Mouse (Mus musculus): ENCODE results near the gene Rnf157. TPM values are rescaled to one million over a fixed set of nuclear protein-coding genes. Genes with fewer than 3 reads are reported as not detected.
"Not testable (repeated sequence)": the region's sequence is repeated elsewhere in the genome, so short reads cannot be mapped to it uniquely, and the experiment has no call there.

Rnf157 gene
- polyA plus RNA-seq, 1 experiment from 2014 or later, result 15.9 TPM

DNA sequence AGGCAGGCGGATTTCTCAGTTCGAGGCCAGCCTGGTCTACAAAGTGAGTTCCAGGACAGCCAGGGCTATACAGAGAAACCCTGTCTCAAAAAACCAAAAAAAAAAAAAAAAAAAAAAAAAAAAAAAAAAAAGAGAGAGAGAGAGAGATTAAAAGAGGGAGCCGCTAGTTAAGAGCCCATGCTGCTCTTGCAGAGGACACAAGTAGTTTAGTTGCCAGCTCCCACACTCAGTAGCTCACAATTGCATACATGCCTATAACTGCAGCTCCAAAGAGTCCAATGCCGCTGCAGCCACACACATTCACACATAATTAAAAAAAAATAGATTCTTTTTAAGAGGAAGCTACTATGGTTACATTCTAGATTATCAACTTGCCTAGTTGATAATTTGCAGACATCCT is 2.4 kb downstream of the Rnf157 start:
- not testable (repeated sequence) for H3K4me1 ChIP-seq (ENCODE audit: control insufficient read depth, insufficient read depth, low read length); H3K27me3 ChIP-seq (ENCODE audit: control insufficient read depth, insufficient read depth, low read length); H3K9ac ChIP-seq (replicated peaks; ENCODE audit: low read length); H3K4me3 ChIP-seq (ENCODE audit: low read depth, low read length); H3K9me3 ChIP-seq (replicated peaks; ENCODE audit: control insufficient read depth, low read length); ATAC-seq (replicated peaks; ENCODE audit: insufficient number of reproducible peaks, low FRiP score, low TSS enrichment, low read depth); DNase-seq (ENCODE audit: low spot score); H3K36me3 ChIP-seq (replicated peaks; ENCODE audit: control insufficient read depth, insufficient read depth, low read depth, low read length); H3K4me2 ChIP-seq (ENCODE audit: low read depth, low read length); H3K27ac ChIP-seq (replicated peaks; ENCODE audit: low read depth, low read length)
- 92% methylated on average over 4 of the region's 4 CpGs for WGBS

DNA sequence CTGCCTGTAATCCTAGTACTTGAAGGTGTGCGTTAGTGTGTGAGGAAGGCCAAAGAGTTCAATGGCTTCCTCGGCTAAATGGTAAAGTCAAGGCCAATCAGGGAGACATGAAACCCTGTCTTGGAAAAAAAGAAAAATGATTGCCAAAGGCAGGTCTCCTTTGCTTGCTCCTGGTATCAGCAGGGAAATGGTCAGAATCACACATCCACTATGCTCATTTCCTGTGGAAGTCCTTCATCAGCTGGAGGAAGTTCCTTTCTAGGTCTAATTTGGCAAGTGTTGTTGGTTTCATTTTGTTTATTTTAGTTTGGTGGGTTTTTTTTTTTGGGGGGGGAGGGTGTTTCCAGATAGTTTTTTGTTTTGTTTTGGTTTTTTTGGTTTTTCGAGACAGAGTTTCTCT is 3.8 kb downstream of the Rnf157 start:
- Histone ChIP-seq H3K4me1 (ENCODE audit: control insufficient read depth, insufficient read depth, low read length) (peaks cover 3% of the 10 kb centered on the region; the same call in 1 of the 2 replicates), H3K27me3 (ENCODE audit: control insufficient read depth, insufficient read depth, low read length) (no peaks in the 10 kb centered on the region), H3K27ac (replicated peaks; ENCODE audit: low read depth, low read length) (no peak overlapping the region), H3K9me3 (replicated peaks; ENCODE audit: control insufficient read depth, low read length) (no peaks in the 10 kb centered on the region), H3K9ac (replicated peaks; ENCODE audit: low read length) (no peak overlapping the region), H3K4me3 (ENCODE audit: low read depth, low read length) (no peak overlapping the region), H3K4me2 (ENCODE audit: low read depth, low read length) (no peak overlapping the region), H3K36me3 (replicated peaks; ENCODE audit: control insufficient read depth, insufficient read depth, low read depth, low read length) (no peaks in the 10 kb centered on the region)
- no peak for ATAC-seq (replicated peaks; ENCODE audit: insufficient number of reproducible peaks, low FRiP score, low TSS enrichment, low read depth)
- 92% methylated on average over 3 of the region's 3 CpGs for WGBS
- DNase-seq (ENCODE audit: low spot score), result no peak

DNA sequence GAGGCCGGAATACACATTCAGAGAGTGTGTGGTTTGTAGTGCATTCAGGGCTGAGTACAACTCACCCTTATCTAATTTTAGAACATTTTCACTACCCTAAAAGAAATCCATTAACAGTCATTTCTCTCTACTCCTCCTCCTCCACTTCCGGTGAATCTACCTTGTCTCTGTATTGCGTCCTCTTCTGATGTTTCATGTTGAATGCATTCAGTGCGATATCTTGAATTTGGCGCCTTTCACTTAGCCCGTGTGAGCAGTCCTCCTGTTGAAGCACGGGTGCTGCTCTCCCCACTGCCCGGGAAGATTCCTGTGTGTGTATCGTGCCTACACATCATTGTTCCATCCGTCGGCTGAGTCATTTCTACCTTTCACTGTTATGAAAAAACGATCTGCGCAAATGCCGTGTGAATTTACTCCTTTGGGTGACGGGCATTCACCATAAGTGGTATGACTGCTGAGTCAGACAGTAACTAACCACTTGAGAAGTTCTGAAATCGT is 6.6 kb downstream of the Rnf157 start:
- WGBS, result 93% methylated on average over 16 of the region's 16 CpGs
- Histone ChIP-seq H3K4me1 (ENCODE audit: control insufficient read depth, insufficient read depth, low read length) (no peaks in the 10 kb centered on the region), H3K4me3 (ENCODE audit: low read depth, low read length) (no peak overlapping the region), H3K27me3 (ENCODE audit: control insufficient read depth, insufficient read depth, low read length) (no peaks in the 10 kb centered on the region), H3K36me3 (replicated peaks; ENCODE audit: control insufficient read depth, insufficient read depth, low read depth, low read length) (no peaks in the 10 kb centered on the region), H3K9ac (replicated peaks; ENCODE audit: low read length) (no peak overlapping the region), H3K27ac (replicated peaks; ENCODE audit: low read depth, low read length) (no peak overlapping the region), H3K9me3 (replicated peaks; ENCODE audit: control insufficient read depth, low read length) (no peaks in the 10 kb centered on the region), H3K4me2 (ENCODE audit: low read depth, low read length) (no peak overlapping the region)
- ATAC-seq (replicated peaks; ENCODE audit: insufficient number of reproducible peaks, low FRiP score, low TSS enrichment, low read depth) (no peak), DNase-seq (ENCODE audit: low spot score) (no peak)

DNA sequence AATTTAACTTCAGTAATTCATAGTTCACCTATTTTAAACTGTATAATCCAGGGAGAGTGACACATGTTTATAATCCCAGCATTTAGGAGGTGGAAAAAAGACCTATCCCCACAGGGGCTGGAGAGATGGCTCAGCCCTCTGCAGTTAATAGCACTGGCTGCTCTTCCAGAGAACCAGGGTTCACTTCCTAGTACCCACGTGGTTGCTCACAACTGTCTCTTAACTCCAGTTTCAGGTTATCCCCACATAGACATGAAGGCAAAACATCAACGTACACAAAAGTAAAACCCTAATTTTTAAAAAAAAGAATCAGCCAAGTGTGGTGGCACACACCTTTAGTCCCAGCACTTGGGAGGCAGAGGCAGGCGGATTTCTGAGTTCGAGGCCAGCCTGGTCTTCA is 7.2 kb downstream of the Rnf157 start:
- Histone ChIP-seq H3K36me3 (replicated peaks; ENCODE audit: control insufficient read depth, insufficient read depth, low read depth, low read length) (no peaks in the 10 kb centered on the region), H3K9me3 (replicated peaks; ENCODE audit: control insufficient read depth, low read length) (no peaks in the 10 kb centered on the region), H3K27me3 (ENCODE audit: control insufficient read depth, insufficient read depth, low read length) (no peaks in the 10 kb centered on the region), H3K4me3 (ENCODE audit: low read depth, low read length) (no peak overlapping the region), H3K9ac (replicated peaks; ENCODE audit: low read length) (no peak overlapping the region), H3K27ac (replicated peaks; ENCODE audit: low read depth, low read length) (no peak overlapping the region), H3K4me1 (ENCODE audit: control insufficient read depth, insufficient read depth, low read length) (no peaks in the 10 kb centered on the region), H3K4me2 (ENCODE audit: low read depth, low read length) (no peak overlapping the region)
- DNase-seq (ENCODE audit: low spot score) (no peak), ATAC-seq (replicated peaks; ENCODE audit: insufficient number of reproducible peaks, low FRiP score, low TSS enrichment, low read depth) (no peak)
- WGBS, result 88% methylated on average over 4 of the region's 4 CpGs

DNA sequence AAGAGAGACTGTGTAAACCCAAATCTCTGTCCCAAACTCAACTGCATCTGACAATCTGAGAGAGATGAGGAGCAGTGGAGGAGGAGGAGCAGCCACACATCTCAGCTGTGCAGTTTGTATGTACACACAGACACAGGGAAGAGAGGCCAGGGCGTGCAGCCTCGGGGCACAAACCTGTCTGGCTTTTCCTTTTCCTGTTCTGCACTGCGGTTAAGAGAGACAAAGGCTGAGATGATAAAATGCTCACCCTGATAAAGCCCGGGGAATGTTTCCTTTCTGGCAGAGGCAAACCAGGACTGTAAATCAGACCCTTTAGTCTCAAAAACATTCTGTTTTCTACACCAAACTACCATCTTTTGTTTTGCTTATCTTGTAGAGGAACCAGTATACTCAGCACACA is 12.3 kb downstream of the Rnf157 start:
- 42% methylated on average over 4 of the region's 4 CpGs for WGBS
- no peaks in the 10 kb centered on the region for H3K36me3 ChIP-seq (replicated peaks; ENCODE audit: control insufficient read depth, insufficient read depth, low read depth, low read length)
- H3K27ac ChIP-seq (replicated peaks; ENCODE audit: low read depth, low read length), result no peak overlapping the region
- no peaks in the 10 kb centered on the region for H3K27me3 ChIP-seq (ENCODE audit: control insufficient read depth, insufficient read depth, low read length)
- ATAC-seq (replicated peaks; ENCODE audit: insufficient number of reproducible peaks, low FRiP score, low TSS enrichment, low read depth), result no peak
- H3K4me1 ChIP-seq (ENCODE audit: control insufficient read depth, insufficient read depth, low read length), result no peaks in the 10 kb centered on the region
- H3K9me3 ChIP-seq (replicated peaks; ENCODE audit: control insufficient read depth, low read length), result no peaks in the 10 kb centered on the region
- no peak for DNase-seq (ENCODE audit: low spot score)
- no peak overlapping the region for H3K9ac ChIP-seq (replicated peaks; ENCODE audit: low read length)
- H3K4me3 ChIP-seq (ENCODE audit: low read depth, low read length), result no peak overlapping the region
- no peak overlapping the region for H3K4me2 ChIP-seq (ENCODE audit: low read depth, low read length)

DNA sequence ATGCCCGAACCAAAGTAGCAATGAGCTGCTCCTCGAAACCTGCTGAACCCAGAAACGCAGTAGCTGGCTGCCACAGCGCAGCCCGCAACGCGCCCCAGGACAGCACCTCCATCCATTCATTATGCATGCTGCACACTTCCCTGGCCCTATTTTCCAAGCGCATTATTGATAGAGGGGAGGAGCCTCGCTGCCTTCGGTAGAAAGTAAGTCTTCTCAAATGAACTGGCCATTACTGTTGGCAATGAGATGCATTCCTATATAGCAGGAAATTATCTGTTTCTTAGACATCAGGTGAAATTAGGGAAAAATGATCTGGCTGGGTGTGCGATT is 14.5 kb downstream of the Rnf157 start:
- WGBS, result 87% methylated on average over 11 of the region's 11 CpGs
- no peaks in the 10 kb centered on the region for H3K27me3 ChIP-seq (ENCODE audit: control insufficient read depth, insufficient read depth, low read length)
- DNase-seq (ENCODE audit: low spot score), result no peak

DNA sequence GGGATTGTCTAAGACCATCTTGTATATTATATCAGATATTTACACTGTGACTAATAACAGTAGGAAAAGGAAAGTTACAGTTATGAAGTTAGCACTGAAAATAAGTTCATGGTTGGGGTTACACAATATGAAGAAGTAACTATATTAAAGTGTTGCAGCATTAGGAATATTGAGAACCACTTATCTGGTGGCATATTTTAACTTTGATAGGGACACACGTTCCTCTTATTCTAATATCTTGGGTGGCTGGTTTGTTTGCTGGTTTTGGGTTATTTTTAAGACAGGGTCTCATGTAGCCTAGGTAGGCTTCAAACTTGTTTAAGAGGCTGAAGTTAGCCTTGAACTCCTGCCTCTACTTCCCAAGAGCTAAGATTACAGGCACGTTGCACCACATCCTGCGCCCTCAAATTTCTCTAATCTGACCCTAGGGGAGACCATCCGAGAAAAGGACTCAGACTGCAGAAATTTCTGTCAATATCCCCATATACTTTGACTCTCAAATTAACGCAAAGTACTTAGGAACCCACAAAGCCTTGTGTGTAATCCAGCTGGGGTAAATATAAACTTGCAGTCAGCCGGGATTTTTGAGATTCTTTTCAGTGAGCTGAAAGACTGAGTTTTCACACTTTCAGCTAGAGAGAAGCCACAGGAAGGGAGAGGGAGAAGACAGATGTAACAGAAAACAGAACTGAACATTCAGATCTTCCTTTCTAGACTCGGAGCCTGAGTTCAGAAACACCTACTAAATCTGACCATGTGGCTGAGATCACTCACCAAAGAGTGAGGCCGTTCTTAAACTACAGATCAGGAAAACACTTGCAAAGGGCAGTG is 15.1 kb downstream of the Rnf157 start:
- whole genome bisulfite sequencing, result 69% methylated on average over 8 of the region's 8 CpGs
- DNase-seq (ENCODE audit: low spot score) (no peak), ATAC-seq (replicated peaks; ENCODE audit: insufficient number of reproducible peaks, low FRiP score, low TSS enrichment, low read depth) (no peak)
- H3K27me3 ChIP-seq (ENCODE audit: control insufficient read depth, insufficient read depth, low read length), result no peaks in the 10 kb centered on the region
- no peak overlapping the region for H3K4me3 ChIP-seq (ENCODE audit: low read depth, low read length)
- no peak overlapping the region for H3K27ac ChIP-seq (replicated peaks; ENCODE audit: low read depth, low read length)
- H3K4me1 ChIP-seq (ENCODE audit: control insufficient read depth, insufficient read depth, low read length), result no peaks in the 10 kb centered on the region
- H3K9me3 ChIP-seq (replicated peaks; ENCODE audit: control insufficient read depth, low read length), result no peaks in the 10 kb centered on the region
- no peak overlapping the region; the same call in 1 of the 2 replicates for H3K9ac ChIP-seq (replicated peaks; ENCODE audit: low read length)
- no peak overlapping the region for H3K4me2 ChIP-seq (ENCODE audit: low read depth, low read length)
- no peaks in the 10 kb centered on the region for H3K36me3 ChIP-seq (replicated peaks; ENCODE audit: control insufficient read depth, insufficient read depth, low read depth, low read length)

More for the DNA sequence above, 14.5 kb downstream of the Rnf157 start:
- no peak for ATAC-seq (replicated peaks; ENCODE audit: insufficient number of reproducible peaks, low FRiP score, low TSS enrichment, low read depth)
- Histone ChIP-seq H3K4me2 (ENCODE audit: low read depth, low read length) (no peak overlapping the region), H3K9ac (replicated peaks; ENCODE audit: low read length) (no peak overlapping the region; the same call in 1 of the 2 replicates), H3K4me1 (ENCODE audit: control insufficient read depth, insufficient read depth, low read length) (no peaks in the 10 kb centered on the region), H3K9me3 (replicated peaks; ENCODE audit: control insufficient read depth, low read length) (no peaks in the 10 kb centered on the region), H3K36me3 (replicated peaks; ENCODE audit: control insufficient read depth, insufficient read depth, low read depth, low read length) (no peaks in the 10 kb centered on the region), H3K4me3 (ENCODE audit: low read depth, low read length) (no peak overlapping the region), H3K27ac (replicated peaks; ENCODE audit: low read depth, low read length) (no peak overlapping the region)

DNA sequence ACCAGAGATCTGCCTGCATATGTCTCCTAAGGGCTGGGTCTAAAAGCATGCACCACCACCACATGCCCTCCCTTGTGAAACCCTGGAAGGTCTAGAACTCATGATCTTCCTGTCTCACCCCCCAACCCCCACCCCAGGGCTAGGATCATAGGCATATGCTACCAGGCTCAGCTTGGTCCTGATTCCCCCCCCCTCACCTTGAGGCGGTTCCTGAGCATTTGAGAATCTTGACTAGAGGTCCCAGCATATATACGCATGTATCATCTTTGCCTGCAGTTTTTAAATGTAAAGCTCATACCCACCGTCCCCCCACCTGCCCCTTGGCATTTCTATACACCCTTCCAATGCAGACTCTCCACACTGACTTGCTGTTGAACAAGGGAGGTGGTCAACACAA is 15.9 kb downstream of the Rnf157 start:
- WGBS, result 94% methylated on average over 3 of the region's 3 CpGs
- Histone ChIP-seq H3K27me3 (ENCODE audit: control insufficient read depth, insufficient read depth, low read length) (no peaks in the 10 kb centered on the region), H3K27ac (replicated peaks; ENCODE audit: low read depth, low read length) (no peak overlapping the region), H3K4me2 (ENCODE audit: low read depth, low read length) (no peak overlapping the region), H3K4me1 (ENCODE audit: control insufficient read depth, insufficient read depth, low read length) (no peaks in the 10 kb centered on the region), H3K9ac (replicated peaks; ENCODE audit: low read length) (no peak overlapping the region), H3K36me3 (replicated peaks; ENCODE audit: control insufficient read depth, insufficient read depth, low read depth, low read length) (no peaks in the 10 kb centered on the region), H3K4me3 (ENCODE audit: low read depth, low read length) (no peak overlapping the region), H3K9me3 (replicated peaks; ENCODE audit: control insufficient read depth, low read length) (no peaks in the 10 kb centered on the region)
- DNase-seq (ENCODE audit: low spot score) (no peak), ATAC-seq (replicated peaks; ENCODE audit: insufficient number of reproducible peaks, low FRiP score, low TSS enrichment, low read depth) (no peak)
